Mouse (Mus musculus): ENCODE data around the gene Map1lc3b. TPM values are rescaled to one million over a fixed set of nuclear protein-coding genes. Genes with fewer than 3 reads are reported as not detected.

The Map1lc3b gene
- total RNA-seq (2022) = 100 to 1,000 TPM; 159 to 187 (median 173) TPM

DNA sequence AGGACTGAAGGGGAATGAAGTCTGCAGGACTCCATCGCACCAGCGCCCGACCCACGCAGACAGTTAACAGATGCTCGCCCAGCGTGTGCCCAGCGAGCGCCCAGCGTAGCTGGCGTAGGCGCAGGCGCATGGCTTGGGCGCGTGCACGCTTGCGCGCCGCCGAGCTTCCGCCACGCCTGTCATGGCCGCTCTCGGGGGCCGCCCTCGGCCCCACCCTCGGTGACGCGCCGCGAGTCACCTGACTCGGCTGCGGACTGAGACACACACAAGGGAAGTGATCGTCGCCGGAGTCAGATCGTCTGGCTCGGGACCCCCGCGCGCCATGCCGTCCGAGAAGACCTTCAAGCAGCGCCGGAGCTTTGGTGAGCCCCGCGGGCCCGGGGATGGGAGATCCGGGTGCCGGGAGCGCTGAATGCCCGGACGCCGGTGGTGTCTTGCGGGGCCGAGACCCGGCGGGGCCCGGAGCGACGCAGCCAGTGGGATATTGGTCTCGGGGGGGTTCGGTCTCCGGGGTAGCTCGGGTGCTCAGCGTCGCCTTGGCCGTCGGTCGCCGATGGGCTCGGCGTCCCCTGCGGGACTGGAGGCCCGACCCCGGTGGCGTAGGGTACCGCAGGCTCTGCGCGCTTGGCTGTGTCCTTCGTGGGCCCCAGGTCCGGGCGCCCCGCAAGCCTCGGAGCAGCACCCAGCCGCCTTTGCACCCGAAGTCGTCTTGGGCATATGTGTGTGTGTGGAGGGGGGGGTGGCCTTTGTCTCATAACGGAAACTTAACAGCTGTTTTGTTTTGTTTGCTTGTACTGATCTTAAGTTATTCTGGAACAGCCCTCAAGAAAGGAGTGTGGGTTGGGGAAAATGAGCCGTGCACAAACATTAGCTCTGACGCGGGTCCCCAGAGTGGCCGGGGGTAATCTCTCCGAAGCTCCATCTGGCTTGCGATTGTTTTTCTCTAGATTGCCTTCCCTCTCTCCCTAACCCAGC, at the start of gene Map1lc3b:
Gene Map1lc3b (plus strand): TSS at position 159 of the 975 bp plus-strand sequence.
- peak; percentile 93 to 95 for DNase-seq (ENCODE audit: low spot score in 2 of 2)

DNA sequence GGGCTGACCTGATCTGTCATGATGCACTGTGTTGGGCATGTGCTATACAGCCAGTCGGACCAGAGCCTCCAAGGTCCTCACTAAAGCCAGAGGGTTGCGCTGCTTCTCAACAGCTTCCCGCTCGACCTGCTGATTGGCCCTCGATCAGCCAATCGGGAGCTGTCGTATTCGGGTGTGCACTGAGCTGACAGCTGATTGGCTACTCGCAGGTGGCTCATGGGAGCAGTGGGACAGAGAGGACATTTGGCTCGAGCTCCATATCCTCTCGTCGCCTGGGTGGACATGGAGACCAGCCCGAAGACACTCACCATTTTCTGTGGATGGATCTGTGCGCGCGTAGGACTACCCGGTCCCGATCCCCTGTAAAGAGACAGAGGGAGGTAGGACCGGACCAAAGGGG, 48.3 kb upstream of the Map1lc3b start:
- DNase-seq (ENCODE audit: low spot score in 2 of 2) = peak in 1 of 2 experiments; percentile 4

DNA sequence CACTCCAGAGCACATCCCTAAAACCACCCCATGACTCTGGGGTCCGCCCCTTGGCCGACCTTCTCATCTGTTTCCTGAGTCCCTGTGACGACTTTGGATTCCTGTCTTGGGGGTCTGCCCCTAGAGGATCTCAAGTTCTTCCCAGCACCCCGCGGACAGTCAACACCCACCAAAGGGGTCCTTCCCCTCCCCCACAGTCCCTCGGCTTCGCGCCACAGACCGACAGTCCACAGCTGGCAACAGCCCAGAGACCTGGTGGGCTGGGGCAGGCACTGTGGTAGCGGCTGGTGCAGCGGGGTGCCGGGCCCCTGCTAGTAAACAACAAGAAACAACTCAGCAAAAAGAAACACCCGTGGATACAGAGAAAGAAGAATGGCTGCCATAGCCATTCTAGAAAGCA, 47.3 kb upstream of the Map1lc3b start:
- DNase-seq (ENCODE audit: low spot score in 2 of 2) = peak in 1 of 2 experiments; percentile 5

DNA sequence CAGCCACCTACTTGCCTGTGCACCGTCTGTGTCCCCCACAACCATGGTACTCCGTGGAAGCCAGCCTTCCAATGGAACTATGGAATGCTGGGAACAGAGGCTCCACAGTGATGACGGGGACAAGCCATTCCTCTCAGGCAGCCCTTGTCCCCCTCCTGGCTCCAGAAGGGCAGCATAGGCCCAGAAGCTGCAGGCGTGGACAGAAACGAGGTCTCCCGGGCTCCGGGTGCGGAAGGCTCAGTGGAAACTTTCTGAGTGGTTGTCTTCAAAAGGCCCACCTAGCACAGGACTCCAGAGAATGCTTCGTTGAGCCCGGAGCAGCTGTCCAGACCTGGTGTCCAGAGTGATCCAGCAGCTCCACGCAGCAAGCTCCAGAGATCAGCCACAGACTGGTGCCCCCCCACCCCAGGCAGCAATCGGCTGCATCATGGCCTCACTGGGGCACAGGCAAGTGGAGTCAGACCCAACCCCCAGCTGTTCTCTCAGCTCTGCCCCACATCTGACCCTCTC, 45.8 kb upstream of the Map1lc3b start, which contains the start of gene 1700018B08Rik:
Gene 1700018B08Rik (minus strand): TSS at position 45 of the 510 bp plus-strand sequence.
- peak in 1 of 2 experiments; percentile 3 for DNase-seq (ENCODE audit: low spot score in 2 of 2)

- peak in 1 of 2 experiments; percentile 4 for DNase-seq (ENCODE audit: low spot score in 2 of 2)
Observed at GRCm38 (mm10) chr8:121544936-121545335, 45.2 kb upstream of the Map1lc3b start.

DNA sequence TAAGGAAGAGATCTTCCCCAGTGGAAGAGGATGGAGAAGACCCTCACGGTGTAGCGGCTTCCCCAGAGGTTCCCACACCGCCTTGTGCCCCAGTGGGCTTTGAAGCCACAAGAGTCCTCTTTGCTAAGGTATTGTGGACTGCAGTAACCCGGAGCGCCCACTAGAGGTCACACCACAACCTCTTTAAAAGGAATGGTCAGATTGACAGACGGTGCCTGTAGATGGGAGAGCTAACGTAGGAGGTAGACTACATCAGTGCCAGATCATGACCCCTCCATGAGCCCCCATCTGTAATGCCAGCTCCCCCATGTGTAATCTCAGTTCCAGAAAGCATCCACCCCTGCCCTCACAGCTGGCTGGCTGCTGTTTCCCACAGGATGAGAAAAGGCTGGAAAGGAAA, 43.0 kb upstream of the Map1lc3b start:
- DNase-seq (ENCODE audit: low spot score in 2 of 2) = peak; percentile 36 to 55

DNA sequence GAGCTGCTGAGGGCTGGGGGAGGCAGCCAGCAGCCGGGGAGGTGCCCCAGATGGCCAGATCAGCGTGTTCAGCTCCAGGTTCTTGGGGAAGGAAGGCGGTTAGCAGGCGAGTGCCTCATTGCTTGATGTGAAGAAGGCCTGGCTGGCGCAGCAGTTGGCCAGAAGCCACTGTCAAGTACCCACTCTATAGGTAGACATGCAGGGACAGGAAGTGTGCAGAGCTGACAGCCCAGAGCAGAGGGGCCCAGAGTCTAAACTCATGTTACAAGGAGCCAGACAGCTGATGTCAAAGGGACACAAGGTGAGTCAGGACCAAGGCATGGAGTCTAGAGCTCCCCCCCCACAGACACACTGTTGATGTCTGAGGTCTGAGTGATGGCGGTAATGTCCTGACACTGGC, 40.1 kb upstream of the Map1lc3b start:
- DNase-seq (ENCODE audit: low spot score in 2 of 2) = peak in 1 of 2 experiments; percentile 5

- DNase-seq (ENCODE audit: low spot score in 2 of 2) = peak in 1 of 2 experiments; percentile 15
Observed at GRCm38 (mm10) chr8:121551065-121551985, 38.8 kb upstream of the Map1lc3b start.

GRCm38 (mm10) chr8:121552506-121552905, 37.7 kb upstream of the Map1lc3b start:
- DNase-seq (ENCODE audit: low spot score in 2 of 2) = peak in 1 of 2 experiments; percentile 4

DNA sequence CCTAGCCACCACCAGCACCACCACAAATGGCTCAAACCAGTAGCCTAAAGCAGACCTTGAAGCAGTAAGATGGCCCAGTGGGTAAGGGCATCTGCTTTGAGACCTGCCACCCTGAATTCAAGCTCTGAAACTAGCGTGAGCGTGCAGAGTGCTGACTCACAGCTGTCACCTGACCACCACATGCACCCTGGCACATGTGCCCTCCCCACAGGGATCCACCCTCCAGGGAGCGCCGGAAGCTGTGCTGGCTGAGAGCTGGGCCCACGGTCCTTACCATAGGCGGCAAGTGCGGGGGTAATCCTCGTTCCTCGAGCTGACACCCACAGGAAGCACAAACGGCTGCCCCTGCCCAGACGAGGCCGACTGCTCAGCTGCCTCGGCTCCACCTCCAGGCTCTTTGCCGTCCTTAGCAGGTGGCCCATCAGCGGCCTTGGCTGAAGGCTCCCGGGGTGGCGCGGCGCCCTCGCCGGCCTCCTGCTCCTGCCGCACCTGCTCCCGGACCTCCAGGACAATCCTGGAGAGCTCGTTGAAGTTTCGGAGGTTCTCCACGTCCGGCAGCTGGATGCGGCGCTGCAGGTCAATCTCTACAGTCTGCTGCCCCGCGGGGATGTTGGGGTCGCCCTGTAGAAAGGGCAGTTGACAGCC, 36.2 kb upstream of the Map1lc3b start:
- peak in 1 of 2 experiments; percentile 26 for DNase-seq (ENCODE audit: low spot score in 2 of 2)

GRCm38 (mm10) chr8:121557746-121558145, 32.4 kb upstream of the Map1lc3b start:
- DNase-seq (ENCODE audit: low spot score in 2 of 2) = no peak

GRCm38 (mm10) chr8:121558538-121558937, 31.6 kb upstream of the Map1lc3b start:
- DNase-seq (ENCODE audit: low spot score in 2 of 2) = no peak

DNA sequence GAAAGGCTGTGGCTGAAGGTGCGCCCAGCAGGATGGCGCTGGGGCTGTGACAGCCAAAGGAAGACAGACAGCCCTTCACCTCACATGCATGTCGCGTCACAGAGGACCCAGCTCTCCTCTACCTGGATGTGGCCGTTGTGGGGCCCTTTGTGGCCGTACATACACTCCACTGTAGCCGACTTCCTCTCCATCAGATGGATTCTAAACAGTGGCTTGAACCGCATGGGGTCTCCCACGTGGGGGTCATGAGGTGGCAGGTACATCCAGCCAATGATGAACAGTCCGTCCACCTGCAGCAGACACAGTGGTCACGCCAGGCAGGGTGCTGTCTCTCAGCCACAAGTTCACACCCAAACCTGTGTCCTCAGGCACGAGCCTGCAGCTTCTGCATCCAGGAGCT, 30.4 kb upstream of the Map1lc3b start:
- DNase-seq (ENCODE audit: low spot score in 2 of 2) = no peak

DNA sequence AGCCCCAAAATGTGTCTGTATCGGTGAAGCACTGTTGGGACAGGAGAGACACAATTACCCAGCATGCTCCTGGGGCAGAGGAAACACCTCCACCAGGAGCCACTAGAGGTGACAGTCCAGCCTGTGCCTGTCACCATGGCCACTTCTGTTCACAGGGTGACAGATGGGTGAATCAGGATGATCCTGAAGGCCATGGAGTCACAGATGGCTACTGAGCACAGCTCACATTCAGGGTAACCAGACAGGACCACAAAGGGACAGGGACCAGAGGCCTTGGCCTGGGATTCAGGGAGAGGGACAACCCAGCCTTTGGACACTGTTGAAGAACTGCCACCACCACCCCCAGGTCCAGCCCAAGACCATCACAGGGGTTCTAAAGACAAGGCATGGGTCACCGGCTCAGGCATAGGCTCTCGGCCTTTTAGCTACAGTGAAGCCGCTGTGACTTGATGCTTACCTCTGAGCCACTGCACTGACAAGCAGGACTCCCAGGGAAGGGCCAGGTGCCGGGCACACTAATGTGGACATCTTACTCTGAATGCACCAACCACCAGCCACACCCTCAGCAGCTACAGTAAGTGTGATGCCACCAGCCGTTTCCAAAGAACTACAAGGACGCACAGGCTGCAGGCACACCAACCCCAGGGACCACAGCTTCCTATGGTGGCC, 29.6 kb upstream of the Map1lc3b start:
- DNase-seq (ENCODE audit: low spot score in 2 of 2) = no peak

- DNase-seq (ENCODE audit: low spot score in 2 of 2) = no peak
Observed at GRCm38 (mm10) chr8:121561636-121562345, 28.4 kb upstream of the Map1lc3b start.

DNA sequence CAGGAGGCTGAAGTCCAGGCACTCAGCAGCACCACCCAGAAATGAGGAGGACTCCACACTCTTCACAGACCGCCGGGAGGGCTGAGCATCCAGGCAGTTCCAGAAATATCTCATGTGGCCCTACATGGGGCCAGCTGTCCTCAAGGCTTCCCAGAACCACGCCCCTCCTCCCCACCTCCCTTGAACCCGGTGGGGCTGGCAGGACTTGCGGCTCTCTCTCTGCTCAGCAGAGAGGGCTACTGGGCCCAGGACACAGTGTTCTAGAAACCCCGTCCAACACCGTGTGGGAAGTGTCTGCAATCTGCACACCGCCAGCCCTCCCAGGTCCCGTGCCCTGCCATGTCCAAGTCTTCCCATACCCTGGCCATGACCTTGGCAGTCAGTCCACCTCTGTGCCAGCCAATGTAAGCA, 27.2 kb upstream of the Map1lc3b start:
- no peak for DNase-seq (ENCODE audit: low spot score in 2 of 2)

GRCm38 (mm10) chr8:121563701-121564100, 26.5 kb upstream of the Map1lc3b start:
- no peak for DNase-seq (ENCODE audit: low spot score in 2 of 2)

DNA sequence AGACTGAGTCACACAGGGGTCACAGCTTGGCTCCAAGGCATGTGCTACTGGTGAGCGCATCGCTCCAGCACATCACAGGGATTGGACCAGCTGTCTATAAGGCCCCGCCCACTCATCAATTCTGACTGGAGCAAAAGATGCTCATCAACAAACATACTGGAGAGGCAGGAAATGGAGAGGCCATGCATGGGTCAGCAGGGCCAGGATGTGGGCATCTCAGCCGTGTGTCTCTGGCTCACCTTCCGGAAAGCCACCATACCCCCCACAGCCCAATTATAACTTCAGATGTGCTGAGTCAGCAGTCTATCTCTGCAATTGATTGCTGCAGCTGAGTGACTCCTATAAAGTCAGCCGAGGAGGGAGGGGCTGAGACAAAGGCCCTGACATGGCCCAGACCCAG, 21.8 kb upstream of the Map1lc3b start:
- DNase-seq (ENCODE audit: low spot score in 2 of 2) = no peak

DNA sequence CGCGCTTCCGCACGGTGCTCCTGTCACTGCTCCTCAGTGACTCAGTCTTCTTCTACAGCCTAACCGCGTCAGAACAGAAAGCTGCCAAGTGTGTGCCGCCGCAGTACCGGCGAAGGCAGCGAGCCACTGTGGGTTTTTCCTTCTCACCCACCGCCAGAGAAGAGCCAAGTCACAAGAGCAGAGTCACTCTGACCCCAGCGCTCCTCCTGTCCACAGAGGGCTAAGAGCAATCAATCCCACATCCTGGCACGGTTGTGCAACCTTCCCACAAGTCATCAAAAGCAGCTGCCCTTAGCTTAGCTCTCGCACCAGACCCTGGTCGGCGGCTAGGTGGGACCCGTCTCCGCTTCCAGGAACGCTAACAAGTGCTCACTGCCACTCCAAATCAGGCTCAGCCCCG, 19.8 kb upstream of the Map1lc3b start:
- DNase-seq (ENCODE audit: low spot score in 2 of 2) = no peak

- no peak for DNase-seq (ENCODE audit: low spot score in 2 of 2)
Observed at GRCm38 (mm10) chr8:121570801-121571200, 19.4 kb upstream of the Map1lc3b start.
